Mouse (Mus musculus): ENCODE data around the gene Ss18l1. TPM values are rescaled to one million over a fixed set of nuclear protein-coding genes. Genes with fewer than 3 reads are reported as not detected.

Gene Ss18l1
- 9.6 TPM for polyA plus RNA-seq (2014; fragmentation: Illumina TruSeq; extraction: RNeasy Lipid Tissue Mini Kit (QIAGEN cat#74804); ENCODE audit: low read depth, low replicate concordance)

GRCm38 (mm10) chr2:180042256-180042857 lies at the start of gene Ss18l1, which contains the start of gene Psma7:
Ss18l1 (plus strand) TSS chr2:180042509.
Psma7 (minus strand) TSS chr2:180042433.

GRCm38 (mm10) chr2:180024401-180025098 lies 17.8 kb upstream of the Ss18l1 start, which contains the start of gene Lsm14b:
Lsm14b (plus strand) TSS chr2:180024987.

GRCm38 (mm10) chr2:180070481-180071453 lies 28.5 kb downstream of the Ss18l1 start, which contains the start of gene Mtg2:
Mtg2 (plus strand) TSS chr2:180070588.

GRCm38 (mm10) chr2:180103978-180104658 lies 61.8 kb downstream of the Ss18l1 start, which contains the start of gene Hrh3:
Hrh3 (minus strand) TSS chr2:180104488.

GRCm38 (mm10) chr2:180118661-180119438 lies 76.5 kb downstream of the Ss18l1 start, which contains the start of gene Osbpl2:
Osbpl2 (plus strand) TSS chr2:180119306.

Other genes with a start within 250 kb of the Ss18l1 start
- gene Taf4, start 65.9 kb upstream of the Ss18l1 start, polyA plus RNA-seq (2014; fragmentation: Illumina TruSeq; extraction: RNeasy Lipid Tissue Mini Kit (QIAGEN cat#74804); ENCODE audit: low read depth, low replicate concordance), result 26.7 TPM
- gene Lsm14b, start 17.5 kb upstream of the Ss18l1 start, polyA plus RNA-seq (2014; fragmentation: Illumina TruSeq; extraction: RNeasy Lipid Tissue Mini Kit (QIAGEN cat#74804); ENCODE audit: low read depth, low replicate concordance), result 44.6 TPM
- 58.1 TPM for gene Psma7, start 76 bp upstream of the Ss18l1 start, polyA plus RNA-seq (2014; fragmentation: Illumina TruSeq; extraction: RNeasy Lipid Tissue Mini Kit (QIAGEN cat#74804); ENCODE audit: low read depth, low replicate concordance)
- 2.1 TPM for gene Mtg2, start 28.1 kb downstream of the Ss18l1 start, polyA plus RNA-seq (2014; fragmentation: Illumina TruSeq; extraction: RNeasy Lipid Tissue Mini Kit (QIAGEN cat#74804); ENCODE audit: low read depth, low replicate concordance)
- not detected for gene Hrh3, start 62.0 kb downstream of the Ss18l1 start, polyA plus RNA-seq (2014; fragmentation: Illumina TruSeq; extraction: RNeasy Lipid Tissue Mini Kit (QIAGEN cat#74804); ENCODE audit: low read depth, low replicate concordance)
- 148 TPM for gene Osbpl2, start 76.8 kb downstream of the Ss18l1 start, polyA plus RNA-seq (2014; fragmentation: Illumina TruSeq; extraction: RNeasy Lipid Tissue Mini Kit (QIAGEN cat#74804); ENCODE audit: low read depth, low replicate concordance)
- gene Adrm1, start 129.0 kb downstream of the Ss18l1 start, polyA plus RNA-seq (2014; fragmentation: Illumina TruSeq; extraction: RNeasy Lipid Tissue Mini Kit (QIAGEN cat#74804); ENCODE audit: low read depth, low replicate concordance), result 9.0 TPM
- 6.2 TPM for gene Lama5, start 183.3 kb downstream of the Ss18l1 start, polyA plus RNA-seq (2014; fragmentation: Illumina TruSeq; extraction: RNeasy Lipid Tissue Mini Kit (QIAGEN cat#74804); ENCODE audit: low read depth, low replicate concordance)
- gene Rps21, start 214.9 kb downstream of the Ss18l1 start, polyA plus RNA-seq (2014; fragmentation: Illumina TruSeq; extraction: RNeasy Lipid Tissue Mini Kit (QIAGEN cat#74804); ENCODE audit: low read depth, low replicate concordance), result 220 TPM
- 12.5 TPM for gene Cables2, start 231.0 kb downstream of the Ss18l1 start, polyA plus RNA-seq (2014; fragmentation: Illumina TruSeq; extraction: RNeasy Lipid Tissue Mini Kit (QIAGEN cat#74804); ENCODE audit: low read depth, low replicate concordance)
- gene Rbbp8nl, start 247.4 kb downstream of the Ss18l1 start, polyA plus RNA-seq (2014; fragmentation: Illumina TruSeq; extraction: RNeasy Lipid Tissue Mini Kit (QIAGEN cat#74804); ENCODE audit: low read depth, low replicate concordance), result not detected